Comparison of ENCODE assay signal across 8 mouse cellular contexts in genomic region chr5:91739433-91740158, GRCm38 (mm10).
A peak's percentile ranks its signal among the peaks of the same experiment; 100 is the strongest.
DNase-seq lines count a peak whose midpoint lies in the region; ATAC-seq and TF ChIP-seq lines count a peak whose summit lies in the region.

No protein-coding gene starts in this region.

- peak overlapping the region; percentile 46 for H3K27ac ChIP-seq in liver, embryonic 15.5 days (replicated peaks)

- H3K36me3 ChIP-seq in liver, embryonic 15.5 days (replicated peaks): no peaks in the 10 kb centered on the region

- H3K4me2 ChIP-seq in liver, embryonic 15.5 days: 0 out of 2 replicates have a peak overlapping the region, but pooled peaks have one; percentile 18

- H3K9me3 ChIP-seq in liver, embryonic 15.5 days (replicated peaks): no peaks in the 10 kb centered on the region

- H3K4me1 ChIP-seq in lung, adult 2 months (ENCODE audit: control insufficient read depth, insufficient read depth, low read length): 0 out of 2 replicates have a peak, but pooled peaks cover 2% of the 10 kb centered on the region
- H3K4me1 ChIP-seq in liver, embryonic 15.5 days (replicated peaks): no peaks in the 10 kb centered on the region

- no peak overlapping the region for H3K4me3 ChIP-seq in lung, adult 2 months (replicated peaks; ENCODE audit: extremely low read depth, low read depth, low read length)
- H3K4me3 ChIP-seq in liver, embryonic 15.5 days (replicated peaks): no peak overlapping the region

- no peak for TF ChIP-seq CTCF in lung, adult 2 months (IDR thresholded peaks at IDR 0.05; ENCODE audit: insufficient read depth, low read length)

- DNase-seq in lung, adult 18-20 months: peak; percentile 9 to 38
- no peak for DNase-seq in lung, adult 2 months
- peak; percentile 23 to 42 for DNase-seq in heart, adult 18-20 months
- DNase-seq in kidney, postnatal 10 days: peak; percentile 56
- DNase-seq in urinary bladder, postnatal 25 days (ENCODE audit: low spot score): peak; percentile 53
- DNase-seq in spleen, adult 12 weeks (ENCODE audit: low spot score): no peak
- DNase-seq in adrenal gland, postnatal 4 days (ENCODE audit: low spot score in 2 of 2): no peak

- peak; percentile 80 for ATAC-seq in liver, embryonic 15.5 days (ENCODE audit: insufficient read depth)

- 43% methylated on average over 16 of the region's 16 CpGs for WGBS in lung, adult 2 months
- 63% methylated on average over 16 of the region's 16 CpGs for WGBS in liver, embryonic 15.5 days (ENCODE audit: insufficient replicate concordance)

- TF ChIP-seq POLR2A in lung, adult 2 months (IDR thresholded peaks at IDR 0.05; ENCODE audit: borderline replicate concordance, extremely low read depth, low read depth, low read length): no peak

- no peak overlapping the region for H3K9ac ChIP-seq in liver, embryonic 15.5 days

- no peaks in the 10 kb centered on the region for H3K27me3 ChIP-seq in liver, embryonic 15.5 days

Comparison
In these comparisons a context has a peak if more than half of its experiments do, and no peak if none do; other contexts are left out.
1. DNase-seq: peak in lung, adult 18-20 months (2 of 2), heart, adult 18-20 months (2 of 2), kidney, postnatal 10 days (single experiment) and urinary bladder, postnatal 25 days (single experiment); none in lung, adult 2 months (single experiment), spleen, adult 12 weeks (single experiment) and adrenal gland, postnatal 4 days (0 of 2).